Mouse (Mus musculus) midbrain, embryonic 12.5 days (tissue): Measurements from ENCODE around the gene Kif6. TPM values are rescaled to one million over a fixed set of nuclear protein-coding genes. Genes with fewer than 3 reads are reported as not detected.

ENCODE experiments used
- ATAC-seq: fragments of 200-750 bp; cut with Nextera tagmentation; 2 replicates; pipeline ENCODE4 v1.8.0; 2017; ENCODE audit warnings: low read depth, moderate TSS enrichment, moderate library complexity; ENCODE audit not compliant: low FRiP score
- H3K27ac ChIP-seq: fragments of 300-500 bp; sonication (generic); replicated peaks from 2 replicates; pipeline ENCODE4 v1.5.1; 2016; ENCODE audit warnings: mild to moderate bottlenecking
- H3K27me3 ChIP-seq: fragments of 300-500 bp; sonication (generic); 2 replicates; pipeline ENCODE4 v1.6.1; 2016; ENCODE audit warnings: mild to moderate bottlenecking
- H3K36me3 ChIP-seq: fragments of 300-500 bp; sonication (generic); 2 replicates; pipeline ENCODE4 v1.6.1; 2016
- H3K4me1 ChIP-seq: fragments of 300-500 bp; sonication (generic); 2 replicates; pipeline ENCODE4 v1.6.1; 2016
- H3K4me2 ChIP-seq: fragments of 300-500 bp; sonication (generic); replicated peaks from 2 replicates; pipeline ENCODE4 v1.6.1; 2016; ENCODE audit warnings: mild to moderate bottlenecking, moderate library complexity
- H3K4me3 ChIP-seq: fragments of 300-500 bp; sonication (generic); 2 replicates; pipeline ENCODE4 v1.5.1; 2016; ENCODE audit warnings: mild to moderate bottlenecking
- H3K9ac ChIP-seq: fragments of 300-500 bp; sonication (generic); replicated peaks from 2 replicates; pipeline ENCODE4 v1.6.1; 2016; ENCODE audit warnings: mild to moderate bottlenecking, moderate library complexity
- H3K9me3 ChIP-seq: fragments of 300-500 bp; sonication (generic); 2 replicates; pipeline ENCODE4 v1.6.1; 2016; ENCODE audit warnings: mild to moderate bottlenecking
- polyA plus RNA-seq: library from polyadenylated mRNA; unstranded; fragments of >200 nt; fragmentation: Nextera tagmentation; extraction: Ambion mirVana; gene quantifications from 2 replicates; pipeline ENCODE4 v1.2.1, GENCODE M21; 2016

Gene Kif6
- polyA plus RNA-seq, 1 experiment from 2014 or later, result 2.1 TPM

GRCm38 (mm10) chr17:49959021-49959420, 344.1 kb downstream of the Kif6 start:
- peaks cover 5% of the 10 kb centered on the region for H3K27me3 ChIP-seq
- no peak overlapping the region for H3K27ac ChIP-seq
- no peaks in the 10 kb centered on the region for H3K36me3 ChIP-seq
- H3K9me3 ChIP-seq, result 0 out of 2 replicates have a peak, but pooled peaks cover 5% of the 10 kb centered on the region
- H3K4me2 ChIP-seq, result no peak overlapping the region
- no peak for ATAC-seq
- no peaks in the 10 kb centered on the region for H3K4me1 ChIP-seq
- no peak overlapping the region for H3K4me3 ChIP-seq
- no peak overlapping the region for H3K9ac ChIP-seq

Other genes starting within 250 kb of the Kif6 start
- gene Mocs1, start 186.8 kb upstream of the Kif6 start, polyA plus RNA-seq, result 4.1 and 4.7 TPM in 2 replicates
- gene Daam2, start 50.8 kb upstream of the Kif6 start, polyA plus RNA-seq, result 1.9 and 2.0 TPM in 2 replicates